Mouse (Mus musculus) midbrain, postnatal 0 days (tissue): ENCODE measurements at regions not wholly inside any gene's neighbourhood (a gene's known extent, or its start where the extent isn't known, plus 50 kb on each side); places are given as distances from the start of the nearest gene placed in this dataset.
A peak's percentile ranks its signal among the peaks of the same experiment; 100 is the strongest.

ENCODE experiments used
- ATAC-seq: fragments of 200-750 bp; cut with Nextera tagmentation; 2 replicates; pipeline ENCODE4 v1.8.0; 2017; ENCODE audit warnings: moderate number of reproducible peaks, mild to moderate bottlenecking, moderate TSS enrichment, moderate library complexity; ENCODE audit not compliant: low FRiP score
- DNase-seq: peaks from one replicate; pipeline ENCODE4 v3.0.0-alpha.2; 2015; ENCODE audit warnings: low spot score
- H3K27ac ChIP-seq: fragments of 300-500 bp; sonication (generic); 2 replicates; pipeline ENCODE4 v1.5.1; 2014; ENCODE audit warnings: low read depth, mild to moderate bottlenecking, low read length, mixed read lengths
- H3K27me3 ChIP-seq: fragments of 300-500 bp; sonication (generic); 2 replicates; pipeline ENCODE4 v1.6.1; 2014; ENCODE audit warnings: low read length, control low read depth, mixed read lengths; ENCODE audit not compliant: insufficient read depth
- H3K36me3 ChIP-seq: fragments of 300-500 bp; sonication (generic); 2 replicates; pipeline ENCODE4 v1.6.1; 2014; ENCODE audit warnings: low read length, control low read depth, mixed read lengths; ENCODE audit not compliant: insufficient read depth
- H3K4me1 ChIP-seq: fragments of 300-500 bp; sonication (generic); 2 replicates; pipeline ENCODE4 v1.6.1; 2014; ENCODE audit warnings: mild to moderate bottlenecking, control low read depth, antibody characterized with exemption, low read length, mixed read lengths; ENCODE audit not compliant: insufficient read depth
- H3K4me2 ChIP-seq: fragments of 300-500 bp; sonication (generic); 2 replicates; pipeline ENCODE4 v1.6.1; 2014; ENCODE audit warnings: low read depth, mild to moderate bottlenecking, low read length, mixed read lengths; ENCODE audit not compliant: poor library complexity, severe bottlenecking
- H3K4me3 ChIP-seq: fragments of 300-500 bp; sonication (generic); 2 replicates; pipeline ENCODE4 v1.5.1; 2014; ENCODE audit warnings: low read depth, mild to moderate bottlenecking, low read length, moderate library complexity
- H3K9ac ChIP-seq: fragments of 300-500 bp; sonication (generic); replicated peaks from 2 replicates; pipeline ENCODE4 v1.6.1; 2014; ENCODE audit warnings: mild to moderate bottlenecking, low read length, moderate library complexity, mixed read lengths; ENCODE audit not compliant: poor library complexity, severe bottlenecking
- H3K9me3 ChIP-seq: fragments of 300-500 bp; sonication (generic); 2 replicates; pipeline ENCODE4 v1.6.1; 2016; ENCODE audit warnings: low read length, control low read depth
- CTCF ChIP-seq: IDR thresholded peaks from 2 replicates; pipeline ENCODE4 v1.5.1; 2016; ENCODE audit warnings: antibody characterized with exemption, mild to moderate bottlenecking
- WGBS: fragments of 180-500 bp; shearing (Covaris S2); extraction: QIAGEN DNeasy Blood & Tissue Kit; methylation state at CpG from one replicate; pipeline ENCODE4 v1.1.7; 2014; 5-methylcytosine and 5-hydroxymethylcytosine counted together

GRCm38 (mm10) chr12:119070446-119070845 is 104.2 kb upstream of the Abcb5 start:
- no peaks in the 10 kb centered on the region for H3K27me3 ChIP-seq
- H3K9me3 ChIP-seq = no peaks in the 10 kb centered on the region
- H3K4me2 ChIP-seq = no peak overlapping the region
- 54% methylated on average over 1 of the region's 1 CpGs for WGBS
- H3K9ac ChIP-seq = no peak overlapping the region
- DNase-seq (no peak), ATAC-seq (no peak)
- H3K36me3 ChIP-seq = no peaks in the 10 kb centered on the region
- TF ChIP-seq CTCF = no peak
- H3K27ac ChIP-seq = no peak overlapping the region
- no peak overlapping the region for H3K4me3 ChIP-seq
- H3K4me1 ChIP-seq = no peaks in the 10 kb centered on the region

GRCm38 (mm10) chr12:119069747-119070146 is 103.5 kb upstream of the Abcb5 start:
- H3K4me1 ChIP-seq = no peaks in the 10 kb centered on the region
- H3K36me3 ChIP-seq = no peaks in the 10 kb centered on the region
- H3K4me3 ChIP-seq = no peak overlapping the region
- 84% methylated on average over 3 of the region's 3 CpGs for WGBS
- no peak overlapping the region for H3K9ac ChIP-seq
- no peak overlapping the region for H3K4me2 ChIP-seq
- no peak for TF ChIP-seq CTCF
- H3K9me3 ChIP-seq = no peaks in the 10 kb centered on the region
- H3K27me3 ChIP-seq = no peaks in the 10 kb centered on the region
- DNase-seq (no peak), ATAC-seq (no peak)
- H3K27ac ChIP-seq = no peak overlapping the region

- no peaks in the 10 kb centered on the region for H3K36me3 ChIP-seq
- H3K27me3 ChIP-seq = no peaks in the 10 kb centered on the region
- H3K27ac ChIP-seq = no peak overlapping the region
- 97% methylated on average over 2 of the region's 2 CpGs for WGBS
- H3K4me2 ChIP-seq = no peak overlapping the region
- no peak overlapping the region for H3K4me3 ChIP-seq
- no peaks in the 10 kb centered on the region for H3K9me3 ChIP-seq
- H3K4me1 ChIP-seq = no peaks in the 10 kb centered on the region
- ATAC-seq = no peak
- DNase-seq = no peak
- no peak overlapping the region for H3K9ac ChIP-seq
- TF ChIP-seq CTCF = no peak
Measured at GRCm38 (mm10) chr12:119068079-119068478, 101.9 kb upstream of the Abcb5 start.

- no peak for DNase-seq
- ATAC-seq = no peak
- H3K9me3 ChIP-seq = no peaks in the 10 kb centered on the region
- no peak overlapping the region for H3K4me2 ChIP-seq
- no peaks in the 10 kb centered on the region for H3K36me3 ChIP-seq
- H3K4me3 ChIP-seq = no peak overlapping the region
- no peaks in the 10 kb centered on the region for H3K27me3 ChIP-seq
- 73% methylated on average over 2 of the region's 2 CpGs for WGBS
- H3K4me1 ChIP-seq = no peaks in the 10 kb centered on the region
- no peak for TF ChIP-seq CTCF
- H3K27ac ChIP-seq = no peak overlapping the region
- H3K9ac ChIP-seq = no peak overlapping the region
Measured at GRCm38 (mm10) chr12:119062931-119063330, 96.7 kb upstream of the Abcb5 start.

DNA sequence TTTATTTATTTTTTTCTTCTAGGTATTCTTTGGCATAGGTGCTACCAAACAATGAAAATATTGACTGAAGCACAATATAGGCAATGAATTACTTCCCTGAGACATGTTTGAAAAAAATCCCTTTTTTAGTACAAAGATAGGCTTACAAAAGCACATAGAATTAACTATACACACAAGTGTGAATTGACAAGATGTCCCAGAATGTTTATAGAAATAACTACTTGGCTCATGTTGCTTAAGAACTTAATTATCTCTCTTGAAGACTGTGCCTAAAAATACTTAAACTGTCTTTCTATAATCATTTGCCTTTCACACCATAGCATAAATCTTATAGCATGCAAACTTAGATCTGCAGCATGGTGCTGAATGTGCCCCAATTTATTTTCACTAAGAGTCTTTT is 96.3 kb upstream of the Abcb5 start:
- Histone ChIP-seq H3K9ac (no peak overlapping the region), H3K9me3 (no peaks in the 10 kb centered on the region)
- no peak for TF ChIP-seq CTCF

DNA sequence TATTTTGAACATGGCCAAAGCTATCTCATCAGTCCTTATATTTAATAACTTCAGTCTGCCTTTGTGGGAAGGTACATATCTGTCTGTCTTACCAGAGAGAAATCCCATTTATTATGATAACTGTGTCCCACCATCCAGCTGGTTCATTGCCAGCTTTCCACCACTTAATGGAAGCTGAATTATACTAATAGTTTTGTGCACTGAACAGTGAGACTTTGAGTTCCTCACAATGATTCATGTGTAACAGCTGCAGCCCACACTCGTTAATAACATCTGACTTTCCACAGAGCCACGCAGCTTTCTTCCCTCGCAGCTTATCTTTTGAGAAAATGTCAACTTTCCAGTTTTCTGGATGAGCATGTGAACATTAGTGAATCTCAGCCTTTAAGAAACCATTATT is 88.3 kb upstream of the Abcb5 start:
- Histone ChIP-seq H3K4me3 (no peak overlapping the region), H3K27ac (no peak overlapping the region), H3K27me3 (no peaks in the 10 kb centered on the region), H3K4me2 (no peak overlapping the region), H3K9ac (no peak overlapping the region), H3K4me1 (no peaks in the 10 kb centered on the region), H3K36me3 (no peaks in the 10 kb centered on the region), H3K9me3 (no peaks in the 10 kb centered on the region)
- peak; percentile 34 for DNase-seq
- 54% methylated on average over 3 of the region's 3 CpGs for WGBS
- TF ChIP-seq CTCF = no peak
- no peak for ATAC-seq

More for the DNA sequence above, 96.3 kb upstream of the Abcb5 start:
- H3K27me3 ChIP-seq = no peaks in the 10 kb centered on the region
- no peak overlapping the region for H3K4me3 ChIP-seq
- no peaks in the 10 kb centered on the region for H3K4me1 ChIP-seq
- no peak overlapping the region for H3K27ac ChIP-seq
- H3K4me2 ChIP-seq = no peak overlapping the region
- no peak for ATAC-seq
- DNase-seq = no peak
- H3K36me3 ChIP-seq = no peaks in the 10 kb centered on the region
